ENCODE assay signal across 29 mouse cellular contexts in the genomic region with DNA sequence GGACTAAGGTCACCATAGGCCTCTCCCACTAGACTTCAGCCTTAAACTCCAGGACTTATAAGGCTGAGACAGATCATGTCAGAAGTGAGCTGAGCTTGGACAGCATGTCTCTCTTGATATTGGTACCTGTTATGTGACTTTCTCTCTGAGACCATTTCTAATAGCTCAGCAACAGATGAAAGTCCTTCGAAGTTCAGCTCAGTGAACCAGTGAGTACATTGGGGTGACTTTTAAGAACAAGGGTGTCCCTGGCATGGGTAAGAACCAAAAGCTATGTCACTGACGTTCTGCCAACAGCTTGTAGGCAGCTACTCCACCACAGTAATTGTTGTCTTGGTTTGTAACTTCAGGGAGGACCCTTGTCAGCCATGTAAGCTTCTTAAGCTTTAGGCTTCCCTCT. TPM values are rescaled to one million over a fixed set of nuclear protein-coding genes. Genes with fewer than 3 reads are reported as not detected.
A peak's percentile ranks its signal among the peaks of the same experiment; 100 is the strongest.
DNase-seq lines count a peak whose midpoint lies in the region; ATAC-seq and TF ChIP-seq lines count a peak whose summit lies in the region.
"Had no signal": no experiment of that assay in that cellular context is flagged by ENCODE, and none has a peak within 500 bp of the region (broad histone marks: within the 10 kb centered on the region; RNA-seq: fewer than 3 reads in every experiment).

No protein-coding gene starts in this region.

- H3K4me3 ChIP-seq in intestine, embryonic 14.5 days (ENCODE audit: low read depth, low read length): no peak overlapping the region
- H3K4me3 ChIP-seq in intestine, embryonic 15.5 days (replicated peaks): no peak overlapping the region
- H3K4me3 ChIP-seq in megakaryocyte, embryonic 14.5 days (replicated peaks): peak overlapping the region; percentile 44
- no peak overlapping the region for H3K4me3 ChIP-seq in small intestine, adult 2 months (ENCODE audit: low read depth, low read length)
- H3K4me3 ChIP-seq: forebrain, embryonic 10.5 days; forebrain, embryonic 13.5 days; hindbrain, embryonic 10.5 days; hindbrain, embryonic 13.5 days had no signal

- peak; percentile 33 for DNase-seq in intestine, embryonic 14.5 days (ENCODE audit: low spot score)
- peak; percentile 23 to 36 for DNase-seq in kidney, adult 8-10 months
- no peak for DNase-seq in kidney, postnatal 4 days
- DNase-seq in left cerebral cortex, postnatal 4 days: no peak
- DNase-seq: adrenal gland, adult 2 months; adrenal gland, postnatal 14 days; B cell, adult 2 months; cerebellum, adult 11-12 months; cerebellum, adult 8-10 months; cerebellum, postnatal 10 days; cerebellum, postnatal 36 days; gastrocnemius, postnatal 10 days; gastrocnemius, postnatal 36 days; heart, postnatal 36 days had no signal

- H3K9me3 ChIP-seq in intestine, embryonic 14.5 days (ENCODE audit: control insufficient read depth, low read length): no peaks in the 10 kb centered on the region
- no peaks in the 10 kb centered on the region for H3K9me3 ChIP-seq in intestine, embryonic 15.5 days
- no peaks in the 10 kb centered on the region for H3K9me3 ChIP-seq in megakaryocyte, embryonic 14.5 days
- H3K9me3 ChIP-seq: forebrain, embryonic 10.5 days; forebrain, embryonic 13.5 days; G1E; hindbrain, embryonic 10.5 days; hindbrain, embryonic 13.5 days had no signal

- H3K27ac ChIP-seq in intestine, embryonic 14.5 days (ENCODE audit: low read depth): no peak overlapping the region
- H3K27ac ChIP-seq in intestine, embryonic 15.5 days: no peak overlapping the region
- H3K27ac ChIP-seq in small intestine, adult 2 months (ENCODE audit: insufficient read depth, low read depth, low read length): peak overlapping the region; percentile 5; the same call in 1 of the 2 replicates
- H3K27ac ChIP-seq: forebrain, embryonic 10.5 days; forebrain, embryonic 13.5 days; hindbrain, embryonic 10.5 days; hindbrain, embryonic 13.5 days had no signal

- no peak for TF ChIP-seq CTCF in small intestine, adult 2 months (IDR thresholded peaks at IDR 0.05; ENCODE audit: extremely low read depth, insufficient read length, insufficient replicate concordance, low read depth, low read length)

- no peak overlapping the region for H3K4me2 ChIP-seq in intestine, embryonic 14.5 days (ENCODE audit: low read length)
- H3K4me2 ChIP-seq in intestine, embryonic 15.5 days (replicated peaks): no peak overlapping the region
- H3K4me2 ChIP-seq: forebrain, embryonic 13.5 days; heart, embryonic 11.5 days; hindbrain, embryonic 13.5 days had no signal

- peaks cover 8% of the 10 kb centered on the region; the same call in 1 of the 2 replicates for H3K36me3 ChIP-seq in intestine, embryonic 14.5 days (ENCODE audit: control insufficient read depth, insufficient read depth, low read length)
- H3K36me3 ChIP-seq in intestine, embryonic 15.5 days: no peaks in the 10 kb centered on the region
- H3K36me3 ChIP-seq in megakaryocyte, embryonic 14.5 days (replicated peaks; ENCODE audit: low read length): peaks cover 30% of the 10 kb centered on the region
- H3K36me3 ChIP-seq in small intestine, adult 2 months (ENCODE audit: control insufficient read depth, insufficient read depth, low read length): peaks cover 16% of the 10 kb centered on the region

- ATAC-seq in intestine, embryonic 14.5 days (replicated peaks; ENCODE audit: low FRiP score, low TSS enrichment, low read depth): no peak
- ATAC-seq in intestine, embryonic 15.5 days: no peak
- no peak for ATAC-seq in megakaryocyte, adult 5-6 weeks (ENCODE audit: poor library complexity, severe bottlenecking)
- ATAC-seq: forebrain, embryonic 13.5 days; forebrain, embryonic 16.5 days; hindbrain, embryonic 16.5 days; Patski had no signal

- peaks cover 12% of the 10 kb centered on the region for H3K4me1 ChIP-seq in intestine, embryonic 14.5 days (replicated peaks; ENCODE audit: control insufficient read depth, insufficient read depth, low read length)
- 0 out of 2 replicates have a peak, but pooled peaks cover 13% of the 10 kb centered on the region for H3K4me1 ChIP-seq in intestine, embryonic 15.5 days (replicated peaks)
- peaks cover 52% of the 10 kb centered on the region for H3K4me1 ChIP-seq in megakaryocyte, embryonic 14.5 days
- H3K4me1 ChIP-seq in small intestine, adult 2 months (ENCODE audit: control insufficient read depth, insufficient read depth, insufficient read length, low read length): peaks cover 6% of the 10 kb centered on the region; the same call in 1 of the 2 replicates

- WGBS in intestine, embryonic 14.5 days: 73% methylated on average over 2 of the region's 2 CpGs
- 78% methylated on average over 2 of the region's 2 CpGs for WGBS in intestine, embryonic 15.5 days
- WGBS in small intestine, adult 2 months: 72% methylated on average over 2 of the region's 2 CpGs

- H3K27me3 ChIP-seq in intestine, embryonic 14.5 days (replicated peaks; ENCODE audit: control insufficient read depth, insufficient read depth, low read length): no peaks in the 10 kb centered on the region
- no peaks in the 10 kb centered on the region for H3K27me3 ChIP-seq in intestine, embryonic 15.5 days (replicated peaks)
- H3K27me3 ChIP-seq in megakaryocyte, embryonic 14.5 days (replicated peaks): peaks cover 3% of the 10 kb centered on the region
- H3K27me3 ChIP-seq in small intestine, adult 2 months (ENCODE audit: control insufficient read depth, insufficient read depth, low read length): no peaks in the 10 kb centered on the region
- H3K27me3 ChIP-seq: CH12.LX; forebrain, embryonic 13.5 days; hindbrain, embryonic 13.5 days; Patski had no signal

- intact Hi-C loops in left cerebral cortex, postnatal 4 days (cut with DNase I): no loop called here

- no peak for TF ChIP-seq POLR2A in small intestine, adult 2 months (IDR thresholded peaks at IDR 0.05; ENCODE audit: low read depth, low read length)

- no peak overlapping the region for H3K9ac ChIP-seq in intestine, embryonic 14.5 days (ENCODE audit: low read length)
- H3K9ac ChIP-seq in intestine, embryonic 15.5 days: no peak overlapping the region
- H3K9ac ChIP-seq: forebrain, embryonic 13.5 days; hindbrain, embryonic 13.5 days had no signal

RNA-seq across cellular contexts. Expression of gene Tmem87b, which starts 2.7 kb away (rescaled TPM):
- polyA plus RNA-seq in intestine, embryonic 14.5 days (2014; fragmentation: Nextera tagmentation; extraction: Ambion mirVana): 34.2 and 36.8 TPM in 2 replicates
- polyA plus RNA-seq in intestine, embryonic 15.5 days (2015; fragmentation: Nextera tagmentation; extraction: Ambion mirVana): 46.1 and 50.7 TPM in 2 replicates
- polyA plus RNA-seq in megakaryocyte, embryonic 14.5 days (2012; ENCODE audit: insufficient read depth, low replicate concordance): 1.1 and 1.9 TPM in 2 replicates
- total RNA-seq in megakaryocyte, adult 5-6 weeks (2015): 6.0 and 7.5 TPM in 2 replicates
- total RNA-seq in megakaryocyte, adult 5-6 weeks (2017): 12.9 and 14.0 TPM in 2 replicates
- 5.7 and 12.3 TPM in 2 replicates for polyA plus RNA-seq in small intestine, adult 2 months (2012; rRNA removed)
- total RNA-seq in left cerebral cortex, postnatal 4 days (2021): 10 to 100 TPM; 32.0 to 33.4 TPM

RNA-seq across cellular contexts. Expression of gene Fbln7, which starts 42.1 kb away (rescaled TPM):
- polyA plus RNA-seq in intestine, embryonic 14.5 days (2014; fragmentation: Nextera tagmentation; extraction: Ambion mirVana): 6.4 and 7.0 TPM in 2 replicates
- polyA plus RNA-seq in intestine, embryonic 15.5 days (2015; fragmentation: Nextera tagmentation; extraction: Ambion mirVana): 8.8 and 9.9 TPM in 2 replicates
- not detected in 2 replicates for polyA plus RNA-seq in megakaryocyte, embryonic 14.5 days (2012; ENCODE audit: insufficient read depth, low replicate concordance)
- not detected in 2 replicates for total RNA-seq in megakaryocyte, adult 5-6 weeks (2015)
- not detected in 2 replicates for total RNA-seq in megakaryocyte, adult 5-6 weeks (2017)
- polyA plus RNA-seq in small intestine, adult 2 months (2012; rRNA removed): 1.8 and 3.9 TPM in 2 replicates
- total RNA-seq in left cerebral cortex, postnatal 4 days (2021): 1 to 10 TPM; 3.3 to 4.4 TPM
- total RNA-seq: CH12.LX; granulocyte monocyte progenitor cell, adult 5-6 weeks had no signal
- polyA plus RNA-seq: G1E had no signal

Comparison
In these comparisons a context has a peak if more than half of its experiments do, and no peak if none do; other contexts are left out.
1. DNase-seq: peak in intestine, embryonic 14.5 days (single experiment) and kidney, adult 8-10 months (2 of 2); none in kidney, postnatal 4 days (0 of 2) and left cerebral cortex, postnatal 4 days (single experiment).